Mouse (Mus musculus): ENCODE data around the gene Thsd7b. TPM values are rescaled to one million over a fixed set of nuclear protein-coding genes. Genes with fewer than 3 reads are reported as not detected.
"Not testable (repeated sequence)": the region's sequence is repeated elsewhere in the genome, so short reads cannot be mapped to it uniquely, and the experiment has no call there.

Thsd7b gene
- total RNA-seq, 4 experiments from 2014 or later, result 0.19 to 0.46 (median 0.41) TPM

DNA sequence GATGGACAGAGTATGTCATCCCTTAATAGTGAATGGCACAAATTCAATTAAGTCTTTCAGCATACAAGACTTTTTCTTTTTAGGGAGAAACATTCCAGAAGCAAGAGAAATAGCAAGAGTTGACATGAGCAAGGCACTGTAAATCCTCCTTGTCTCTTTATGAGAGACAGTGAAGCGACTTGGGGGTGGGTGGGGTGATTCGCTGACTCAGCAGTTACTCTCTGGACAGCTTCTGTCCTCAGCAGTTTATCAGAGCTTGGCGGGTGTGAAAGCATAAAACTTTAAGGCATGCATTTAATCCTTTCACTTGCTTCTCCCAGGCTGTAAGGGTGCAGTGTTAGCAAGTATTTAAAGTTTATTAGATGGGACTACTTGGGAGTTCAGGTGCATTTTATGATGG lies 812.1 kb downstream of the Thsd7b start:
- no peak for DNase-seq (ENCODE audit: low spot score in 2 of 2)

DNA sequence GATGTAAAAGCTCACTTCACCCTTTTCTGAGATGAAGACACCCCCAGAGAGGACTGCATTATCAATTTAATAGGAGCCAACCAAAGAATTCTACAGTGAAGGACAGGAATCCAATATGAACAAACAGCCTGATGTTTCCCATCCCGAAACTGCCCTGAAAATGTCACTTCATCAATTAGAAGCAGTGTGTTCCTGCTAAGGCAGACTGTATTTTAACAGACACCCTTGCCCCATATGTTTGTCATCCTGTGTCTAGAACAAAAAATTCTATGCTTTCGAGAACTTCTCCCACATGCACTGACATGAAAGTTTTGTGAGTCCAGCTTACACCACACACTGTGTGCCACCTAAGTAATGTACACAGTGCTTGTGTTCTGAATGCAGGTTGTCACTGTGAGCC lies 812.8 kb downstream of the Thsd7b start:
- no peak for DNase-seq (ENCODE audit: low spot score in 2 of 2)

DNA sequence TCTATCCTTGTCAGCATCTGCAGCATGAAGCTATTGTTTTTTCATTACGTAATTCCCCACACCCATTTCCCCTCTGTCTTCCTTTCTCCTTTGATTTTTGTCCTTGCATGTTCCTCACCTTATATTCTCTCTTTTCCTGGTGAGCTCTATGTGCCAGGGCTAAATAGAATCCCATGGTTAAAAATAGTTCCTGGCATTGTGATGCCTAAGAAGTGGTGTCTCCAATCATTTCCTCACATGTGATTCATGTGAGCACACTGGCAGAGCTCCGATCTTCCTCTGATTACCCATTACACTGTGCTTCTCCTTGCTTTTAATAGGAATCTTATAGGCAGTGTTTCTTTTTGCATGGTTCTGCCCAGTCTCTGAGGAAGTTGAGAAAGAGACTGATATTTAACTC lies 826.1 kb downstream of the Thsd7b start:
- no peak for DNase-seq (ENCODE audit: low spot score in 2 of 2)

DNA sequence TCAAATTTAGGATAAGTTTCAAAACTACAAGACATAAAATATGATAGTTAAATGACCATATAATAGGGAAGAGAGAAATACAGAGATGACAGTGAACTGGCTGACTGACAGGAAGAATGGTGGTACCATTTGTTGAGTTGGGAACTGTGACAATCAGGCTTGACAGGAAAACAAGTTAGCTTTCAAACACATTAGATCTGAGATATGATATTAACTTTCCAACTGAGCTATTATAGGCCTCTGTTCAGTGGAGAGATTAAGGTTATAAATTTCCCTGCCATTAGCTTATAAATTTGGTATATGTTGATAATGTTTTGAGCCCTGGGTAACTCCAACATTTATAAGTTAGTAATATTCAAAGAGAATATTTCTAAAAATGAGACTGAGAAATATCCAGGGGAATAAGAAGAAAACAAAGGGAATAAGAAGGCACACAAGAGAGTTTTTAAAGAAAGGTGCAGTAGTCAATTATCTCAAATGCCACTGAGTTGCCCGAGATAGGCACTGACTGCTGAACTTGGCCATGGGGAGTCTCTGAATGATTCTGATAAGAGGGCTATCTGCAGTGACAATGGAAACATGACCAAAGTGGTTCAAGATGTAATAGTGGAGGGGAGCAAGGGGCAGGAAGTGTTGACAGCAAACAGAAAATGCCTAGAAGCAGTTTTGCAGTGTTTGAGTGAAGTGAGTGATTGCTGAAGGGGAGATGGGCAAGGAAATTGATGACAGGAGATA lies 839.6 kb downstream of the Thsd7b start:
- no peak for DNase-seq (ENCODE audit: low spot score in 2 of 2)

DNA sequence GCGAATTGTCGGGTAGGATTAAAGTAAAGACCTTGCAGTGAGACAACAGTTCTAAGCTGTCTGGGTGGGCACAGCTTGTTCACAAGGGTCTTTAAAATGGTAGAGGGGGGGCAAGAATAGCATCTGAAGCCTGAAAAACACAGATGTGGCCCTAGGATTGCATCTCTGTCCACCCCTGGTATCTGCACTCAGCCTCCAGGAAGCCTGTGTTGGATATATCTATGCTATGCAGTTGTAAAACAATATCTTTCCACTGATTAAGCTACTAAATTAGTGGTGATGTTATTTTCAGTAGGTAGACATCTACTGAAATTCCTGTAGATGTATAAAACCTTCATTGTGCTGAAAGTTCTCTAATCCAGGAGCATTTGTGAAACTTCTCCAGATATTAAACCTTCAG lies 840.4 kb downstream of the Thsd7b start:
- DNase-seq (ENCODE audit: low spot score in 2 of 2), result no peak

DNA sequence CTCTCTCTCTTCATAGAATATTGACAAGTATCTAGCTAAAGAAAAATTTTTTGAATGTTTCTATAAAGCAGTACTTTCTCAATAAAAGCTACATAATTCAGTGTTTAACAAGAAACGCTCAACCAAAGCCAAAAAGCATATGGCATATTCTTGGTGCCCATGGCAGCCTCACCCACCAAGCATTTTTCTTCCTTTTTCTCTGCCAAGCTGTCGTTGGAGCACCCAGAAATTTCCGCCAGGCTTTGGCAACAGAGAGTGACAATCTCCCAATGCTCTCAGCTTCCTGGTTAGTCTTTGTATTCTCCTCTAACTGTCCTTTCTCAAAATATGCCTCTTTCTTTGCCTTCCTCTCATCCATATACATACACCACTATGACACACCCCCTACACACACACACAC lies 857.8 kb downstream of the Thsd7b start:
- no peak for DNase-seq (ENCODE audit: low spot score in 2 of 2)

DNA sequence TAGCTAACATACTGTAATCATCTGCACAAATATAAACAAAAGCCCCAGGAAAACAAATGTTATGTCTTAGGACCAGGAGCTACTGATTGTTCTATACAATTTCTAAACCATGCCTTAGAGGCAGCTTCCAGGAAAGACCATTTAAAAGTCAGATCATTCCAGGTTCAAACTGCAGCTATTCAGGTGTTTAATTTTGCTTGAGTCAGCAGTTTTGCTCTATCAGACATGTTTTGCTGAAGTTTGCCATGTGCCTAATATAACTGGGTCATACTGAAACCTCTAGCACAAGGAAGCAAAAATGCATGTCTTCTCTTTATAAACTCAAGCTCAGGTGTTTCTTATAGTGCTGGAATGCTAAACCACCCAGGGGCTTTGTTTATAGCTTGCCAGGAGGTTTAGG lies 893.1 kb downstream of the Thsd7b start:
- DNase-seq (ENCODE audit: low spot score in 2 of 2), result no peak

DNA sequence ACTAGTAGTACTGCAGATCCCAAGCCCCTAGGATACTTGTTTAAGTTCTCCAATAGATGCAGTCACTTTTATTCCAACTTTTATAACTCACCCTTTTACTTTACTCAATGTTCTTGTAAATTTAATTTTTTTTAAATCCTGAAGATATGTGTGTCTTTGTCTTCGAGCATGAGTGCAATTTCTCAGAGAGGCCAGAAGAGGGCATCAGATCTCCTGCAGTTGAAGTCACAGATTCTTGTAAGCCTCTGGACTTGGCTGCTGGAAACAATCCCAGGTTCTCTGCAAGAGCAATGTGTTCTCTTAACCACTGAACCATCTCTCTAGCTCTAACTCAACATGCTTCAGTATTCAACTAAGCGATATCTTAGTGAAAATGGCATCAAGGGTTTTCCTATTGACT lies 894.2 kb downstream of the Thsd7b start:
- DNase-seq (ENCODE audit: low spot score in 2 of 2), result no peak

DNA sequence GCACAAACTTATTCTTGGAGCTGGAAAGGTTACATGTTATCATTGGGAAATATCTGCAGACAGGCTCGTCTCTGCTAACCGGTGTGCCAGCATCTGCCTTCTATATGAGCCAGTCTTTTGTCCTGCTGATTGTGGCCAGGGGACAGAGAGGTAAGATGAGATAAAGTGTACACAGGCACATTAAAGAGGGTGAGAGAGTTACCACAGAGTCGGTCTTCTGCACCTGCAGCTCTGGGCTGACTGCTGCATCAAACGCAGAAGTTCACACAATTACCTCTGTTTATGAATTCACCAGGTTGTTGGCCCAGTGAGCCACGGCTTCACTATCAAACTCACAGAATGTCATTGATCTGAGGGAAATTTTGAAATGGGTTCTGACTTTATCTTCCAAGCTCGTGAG lies 896.8 kb downstream of the Thsd7b start:
- DNase-seq (ENCODE audit: low spot score in 2 of 2), result no peak

DNA sequence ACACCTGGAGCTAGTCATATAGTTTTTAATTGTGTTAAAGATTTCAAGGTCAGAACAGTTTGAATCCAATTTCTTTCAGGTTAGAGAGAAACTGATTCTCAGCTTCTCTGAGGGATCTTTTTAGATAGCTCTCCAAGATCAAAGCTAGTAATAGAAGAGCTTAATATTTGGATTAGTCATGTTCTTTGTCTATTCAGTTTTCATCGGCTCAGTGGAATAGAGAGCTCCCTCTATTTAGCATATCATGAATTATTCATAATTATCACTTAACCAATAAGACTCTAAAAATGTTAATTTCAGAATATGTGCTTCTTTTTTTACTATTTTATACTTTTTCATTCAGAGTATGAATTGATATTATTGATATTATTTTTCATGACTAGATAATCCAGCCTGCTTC lies 897.2 kb downstream of the Thsd7b start:
- no peak for DNase-seq (ENCODE audit: low spot score in 2 of 2)

DNA sequence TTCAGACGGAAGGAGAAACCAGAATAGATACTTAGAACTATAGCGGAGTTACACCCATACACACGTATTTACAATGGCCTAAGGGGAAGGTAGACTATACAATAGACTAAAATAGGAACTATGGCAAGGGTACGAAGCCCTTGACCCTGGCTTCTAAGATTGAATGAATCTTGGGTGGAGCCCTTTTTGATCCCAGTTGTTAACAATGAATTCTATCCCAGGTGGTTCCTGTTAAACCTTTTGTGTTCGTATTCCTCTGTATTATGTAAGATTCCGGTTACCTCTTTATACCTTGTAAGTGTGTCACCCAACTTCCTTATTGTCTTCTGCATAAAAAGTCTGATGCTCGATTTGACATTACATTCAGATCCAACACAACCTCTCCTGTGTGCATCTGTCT lies 913.7 kb downstream of the Thsd7b start:
- not testable (repeated sequence) for DNase-seq (ENCODE audit: low spot score in 2 of 2)

DNA sequence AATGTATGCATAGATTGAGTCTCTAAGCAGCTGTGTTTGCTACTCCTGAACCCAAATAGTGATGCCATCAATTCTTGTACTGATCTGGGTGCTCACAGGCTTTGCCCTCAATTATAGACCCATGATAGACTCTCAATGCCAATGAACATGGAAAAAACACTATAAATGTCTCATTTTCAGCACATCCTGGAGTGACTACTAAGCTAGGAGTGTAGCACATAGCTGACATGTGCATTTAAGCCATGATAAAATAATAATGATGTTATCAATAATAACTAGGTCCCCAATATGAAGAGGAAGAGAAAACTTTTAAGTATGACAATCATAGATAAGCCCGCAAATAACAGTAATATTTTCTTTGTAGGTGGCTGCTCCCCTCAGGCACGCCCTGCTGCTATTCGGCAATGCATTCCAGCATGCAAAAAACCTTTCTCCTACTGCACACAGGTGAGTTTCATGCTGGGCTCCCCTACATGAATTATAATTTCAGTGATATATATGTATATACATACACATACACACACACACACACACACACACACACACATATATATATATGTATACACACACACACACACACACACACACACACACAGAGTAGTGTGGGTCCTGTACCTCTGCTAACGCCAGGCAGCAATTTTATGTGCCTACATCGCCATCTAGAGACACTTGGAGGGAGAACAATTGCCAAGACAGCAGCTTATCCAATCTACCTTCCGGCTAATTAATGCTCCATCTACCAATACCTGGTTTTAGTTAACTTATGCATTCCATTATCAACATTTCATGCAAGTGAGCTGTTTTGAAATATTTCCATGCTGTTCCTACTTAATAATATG lies 919.3 kb downstream of the Thsd7b start:
- no peak for DNase-seq (ENCODE audit: low spot score in 2 of 2)

DNA sequence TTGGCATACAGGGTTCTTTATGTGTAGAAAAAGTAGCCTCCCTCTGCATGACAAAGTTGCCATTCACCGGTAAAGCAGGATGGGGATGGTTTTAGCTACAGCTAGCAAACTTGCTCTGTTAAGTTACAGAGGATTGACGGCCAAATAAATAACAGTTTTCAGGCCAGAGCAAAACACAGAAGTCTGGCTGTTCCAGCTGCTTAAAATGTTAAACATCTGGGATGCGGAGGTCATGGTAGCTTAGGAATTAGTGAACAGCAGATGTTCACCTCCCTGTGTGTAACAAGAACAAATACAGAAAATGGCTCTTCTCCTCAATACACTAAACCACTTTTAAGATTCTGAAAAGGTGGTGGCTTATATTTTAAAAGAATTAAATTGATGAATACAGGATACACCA lies 944.3 kb downstream of the Thsd7b start:
- no peak for DNase-seq (ENCODE audit: low spot score in 2 of 2)

DNA sequence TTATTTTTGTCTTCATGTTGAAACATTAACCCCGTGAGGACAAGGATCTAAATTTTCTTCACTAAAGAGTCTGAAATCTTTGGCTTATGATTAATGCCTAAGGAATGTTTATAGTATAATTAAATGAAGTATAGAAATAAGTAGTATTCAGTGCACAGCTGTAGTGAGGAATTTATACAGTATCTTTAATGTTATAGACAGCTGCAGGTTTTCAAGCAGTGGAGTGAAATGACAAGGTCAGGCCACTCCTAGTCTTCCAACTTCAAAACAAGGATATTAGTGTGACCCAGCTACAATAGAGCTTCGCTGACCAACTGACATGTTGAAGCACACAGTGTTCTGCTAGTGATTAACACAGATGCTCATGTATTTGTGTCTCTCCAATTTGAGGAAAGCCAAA lies 949.8 kb downstream of the Thsd7b start:
- DNase-seq (ENCODE audit: low spot score in 2 of 2), result no peak

DNA sequence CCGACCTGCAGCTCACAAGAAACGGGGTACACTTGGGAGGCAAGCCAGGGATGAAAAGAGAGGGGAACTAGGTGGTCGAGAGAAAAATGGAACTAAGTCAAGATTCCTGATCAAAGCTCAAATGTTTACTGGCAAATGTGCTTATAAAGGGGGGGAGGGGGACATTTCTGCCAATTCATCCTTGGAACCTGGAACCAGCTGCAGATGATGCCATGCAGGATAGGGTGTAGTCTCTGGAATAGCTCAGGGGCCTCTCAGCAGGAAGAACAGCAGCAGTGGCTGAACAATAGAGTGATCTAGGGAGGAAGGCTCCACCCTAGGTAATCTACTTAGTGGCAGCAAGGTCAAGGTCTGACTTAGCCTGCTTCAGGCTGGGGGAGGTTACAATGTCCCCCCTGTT lies 972.5 kb downstream of the Thsd7b start:
- DNase-seq (ENCODE audit: low spot score in 2 of 2), result no peak

DNA sequence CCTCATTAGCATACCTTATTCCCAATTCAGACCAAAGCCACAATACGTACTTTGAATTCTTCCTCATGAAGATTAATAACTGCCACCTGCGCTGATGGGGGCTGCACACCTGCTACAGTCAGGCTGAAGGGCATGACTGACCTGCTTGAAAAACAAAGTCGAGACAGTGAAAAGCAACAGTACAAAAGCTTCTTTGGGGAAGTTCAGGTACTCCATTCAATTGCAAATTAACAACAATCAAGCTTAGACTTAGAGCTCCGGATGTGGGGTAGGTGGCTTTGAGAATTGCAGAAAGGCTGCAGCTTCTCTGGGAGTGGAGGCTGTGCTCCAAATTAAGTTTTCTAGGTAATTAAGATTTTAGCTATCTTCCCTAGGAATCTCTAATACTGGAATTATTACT lies 973.2 kb downstream of the Thsd7b start:
- DNase-seq (ENCODE audit: low spot score in 2 of 2), result not testable (repeated sequence)

DNA sequence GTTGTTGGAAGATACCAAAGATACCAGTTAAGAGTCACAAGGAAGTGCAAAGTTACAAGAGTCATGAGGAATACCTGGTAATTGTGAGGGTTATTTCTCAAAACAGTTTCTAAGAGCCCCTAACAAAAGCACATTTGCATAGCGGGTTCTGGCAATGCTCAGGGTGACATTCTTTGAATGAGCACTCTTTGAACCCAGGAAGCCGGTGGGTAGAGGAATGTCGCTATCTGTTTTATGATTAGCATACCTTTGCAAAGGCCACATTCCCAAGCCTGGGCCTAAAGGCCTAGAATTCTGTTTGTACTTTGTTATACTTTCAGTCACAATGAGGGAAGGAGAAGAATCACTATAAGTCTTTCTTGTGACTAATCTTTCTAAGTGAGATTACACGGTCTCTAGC lies 973.8 kb downstream of the Thsd7b start:
- not testable (repeated sequence) for DNase-seq (ENCODE audit: low spot score in 2 of 2)

DNA sequence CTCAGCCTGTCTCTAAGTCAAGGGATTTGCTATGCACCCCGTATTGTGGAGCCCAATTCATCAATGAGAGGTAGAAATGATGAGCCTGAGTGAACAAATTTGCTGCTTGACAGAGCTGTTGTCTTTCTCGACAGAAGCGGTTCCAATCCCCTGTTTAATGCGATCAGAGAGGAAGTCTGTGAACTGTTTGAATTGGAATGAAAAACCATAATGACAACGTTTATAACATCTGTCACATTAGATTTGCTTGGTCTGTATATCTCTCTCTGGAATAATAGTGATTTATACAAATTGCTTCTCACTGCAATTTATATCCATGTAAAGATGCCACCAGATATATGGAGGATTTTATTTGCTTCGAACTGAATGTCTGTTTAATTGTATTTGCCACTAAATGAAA lies 988.9 kb downstream of the Thsd7b start:
- no peak for DNase-seq (ENCODE audit: low spot score in 2 of 2)
